Mouse (Mus musculus) liver, adult 2 months (tissue): ENCODE results near the gene Prune1.

Experiments used
- CTCF ChIP-seq: fragments of 200-500 bp; IDR thresholded peaks from 2 replicates; pipeline ENCODE4 v1.5.1; 2011; ENCODE audit warnings: low read depth, low read length, control low read depth
- POLR2A ChIP-seq: fragments of 200-500 bp; IDR thresholded peaks from 2 replicates; pipeline ENCODE4 v1.6.1; 2011; ENCODE audit warnings: low read length, control low read depth; ENCODE audit not compliant: insufficient read depth; ENCODE audit errors: extremely low read depth

- TF ChIP-seq POLR2A (no peak), CTCF (no peak)
Measured at GRCm38 (mm10) chr3:95292899-95293298, 11.0 kb upstream of the Prune1 start.
